Mouse (Mus musculus) layer of hippocampus, postnatal 10 days (tissue): ENCODE results near the gene Zfp764. TPM values are rescaled to one million over a fixed set of nuclear protein-coding genes. Genes with fewer than 3 reads are reported as not detected.
A peak's percentile ranks its signal among the peaks of the same experiment; 100 is the strongest.
"Not testable (repeated sequence)": the region's sequence is repeated elsewhere in the genome, so short reads cannot be mapped to it uniquely, and the experiment has no call there.

Experiments used
- DNase-seq, 2 experiments: peaks; one replicate each; pipeline ENCODE4 v3.0.0; 2021; ENCODE audit warnings: low spot score in 2 of 2
- long read RNA-seq: library from polyadenylated mRNA; stranded (forward); transcript quantifications from one replicate; pipeline ENCODE4 v2.0.0, GENCODE M21; 2023
- total RNA-seq, 2 experiments: library from RNA; stranded (reverse); gene quantifications; 2 replicates each; pipeline ENCODE4 v1.2.3; 2021

Gene Zfp764
- total RNA-seq: 1 to 10 TPM; 4.1 to 4.4 TPM
- long read RNA-seq, partial matches to known transcripts: 0 of 2 reads
- long read RNA-seq, other reads (novel, unspliced or antisense): 0 of 2 reads

- DNase-seq: peak; percentile 87 to 90
Observed at GRCm38 (mm10) chr7:127406002-127406987, at the start of gene Zfp764. TSS of gene Zfp764 (minus strand) at chr7:127406822.

GRCm38 (mm10) chr7:127454905-127455304, 48.3 kb upstream of the Zfp764 start:
- DNase-seq: no peak

GRCm38 (mm10) chr7:127453056-127453455, 46.4 kb upstream of the Zfp764 start:
- no peak for DNase-seq

- no peak for DNase-seq
Observed at GRCm38 (mm10) chr7:127449966-127450365, 43.3 kb upstream of the Zfp764 start.

GRCm38 (mm10) chr7:127448521-127449300, 42.1 kb upstream of the Zfp764 start, which contains the start of gene Zfp689:
TSS of gene Zfp689 (minus strand) at chr7:127449158.
- peak; percentile 90 to 92 for DNase-seq

GRCm38 (mm10) chr7:127443976-127444375, 37.4 kb upstream of the Zfp764 start:
- DNase-seq: no peak

GRCm38 (mm10) chr7:127437724-127438123, 31.1 kb upstream of the Zfp764 start:
- no peak for DNase-seq

- DNase-seq: no peak
Observed at GRCm38 (mm10) chr7:127435206-127435605, 28.6 kb upstream of the Zfp764 start.

GRCm38 (mm10) chr7:127426354-127426753, 19.7 kb upstream of the Zfp764 start:
- DNase-seq: no peak

GRCm38 (mm10) chr7:127425911-127426310, 19.3 kb upstream of the Zfp764 start:
- no peak for DNase-seq

- no peak for DNase-seq
Observed at GRCm38 (mm10) chr7:127425291-127425690, 18.7 kb upstream of the Zfp764 start.

GRCm38 (mm10) chr7:127422247-127422646, 15.6 kb upstream of the Zfp764 start:
- peak in 1 of 2 experiments; percentile 43 for DNase-seq

- peak; percentile 92 to 95 for DNase-seq
Observed at GRCm38 (mm10) chr7:127421388-127422191, 15.0 kb upstream of the Zfp764 start, which contains the start of gene Zfp688. TSS of gene Zfp688 (minus strand) at chr7:127422068.

- DNase-seq: no peak
Observed at GRCm38 (mm10) chr7:127411418-127411817, 4.8 kb upstream of the Zfp764 start.

- DNase-seq: not testable (repeated sequence)
Observed at GRCm38 (mm10) chr7:127404101-127404500, 2.5 kb downstream of the Zfp764 start.

- no peak for DNase-seq
Observed at GRCm38 (mm10) chr7:127402980-127403379, 3.6 kb downstream of the Zfp764 start.

GRCm38 (mm10) chr7:127400355-127400754, 6.3 kb downstream of the Zfp764 start:
- DNase-seq: no peak

GRCm38 (mm10) chr7:127393944-127394333, 12.7 kb downstream of the Zfp764 start:
- DNase-seq: no peak

GRCm38 (mm10) chr7:127393157-127393943, 13.3 kb downstream of the Zfp764 start, which contains the start of gene E430018J23Rik:
TSS of gene E430018J23Rik (minus strand) at chr7:127393629.
- peak; percentile 96 for DNase-seq
